Mouse (Mus musculus) T-cell, adult 2 months (primary cell): Measurements from ENCODE around the gene Abcc9.
"Not testable (repeated sequence)": the region's sequence is repeated elsewhere in the genome, so short reads cannot be mapped to it uniquely, and the experiment has no call there.

Experiments used
- DNase-seq: peaks from one replicate; pipeline ENCODE4 v3.0.0; 2022; ENCODE audit warnings: low spot score

Abcc9 gene

DNA sequence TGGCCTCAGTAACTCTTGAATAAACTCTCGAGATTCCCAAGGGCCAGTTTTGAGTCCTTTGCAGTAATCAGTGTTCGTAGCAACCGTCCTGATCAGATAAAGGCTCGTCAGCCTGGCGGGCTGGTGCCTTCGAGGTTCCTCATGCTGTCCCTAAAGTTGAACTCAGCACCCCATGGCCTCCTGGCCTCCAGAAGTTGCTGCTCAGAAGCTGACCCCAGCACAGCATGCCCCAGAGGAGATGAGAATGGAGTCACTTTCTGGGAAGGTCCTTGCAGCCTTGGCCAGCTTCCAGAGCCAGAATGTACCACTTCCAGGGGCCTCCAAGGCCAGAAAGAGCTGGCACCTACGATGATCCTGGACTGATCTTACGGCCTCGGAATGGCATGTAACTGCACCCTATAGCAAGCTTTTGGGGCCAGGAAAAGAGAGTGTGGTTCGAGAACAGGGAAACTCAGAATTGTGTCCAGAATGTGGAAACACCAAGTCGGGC, 1.4 kb upstream of the Abcc9 start:
- no peak for DNase-seq

DNA sequence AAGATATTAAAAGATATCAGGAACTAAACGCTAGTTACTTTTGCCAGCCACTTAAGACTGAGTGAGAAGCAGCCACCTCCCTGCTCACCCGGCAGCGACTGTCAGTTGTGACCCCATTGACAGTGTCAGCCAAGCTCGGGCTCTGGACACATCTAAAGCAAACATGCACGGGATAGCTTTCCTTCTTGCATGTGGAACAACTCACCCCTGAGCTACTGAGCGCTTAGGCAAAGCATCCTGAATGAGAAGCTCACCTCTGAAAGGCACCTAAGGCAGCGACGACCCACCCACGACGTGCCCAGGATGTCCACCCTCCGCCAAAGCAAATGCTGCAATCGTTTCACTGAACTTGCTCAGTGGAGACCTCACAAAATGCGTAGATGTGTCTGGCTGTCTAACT, 954 bp downstream of the Abcc9 start:
- DNase-seq: no peak

DNA sequence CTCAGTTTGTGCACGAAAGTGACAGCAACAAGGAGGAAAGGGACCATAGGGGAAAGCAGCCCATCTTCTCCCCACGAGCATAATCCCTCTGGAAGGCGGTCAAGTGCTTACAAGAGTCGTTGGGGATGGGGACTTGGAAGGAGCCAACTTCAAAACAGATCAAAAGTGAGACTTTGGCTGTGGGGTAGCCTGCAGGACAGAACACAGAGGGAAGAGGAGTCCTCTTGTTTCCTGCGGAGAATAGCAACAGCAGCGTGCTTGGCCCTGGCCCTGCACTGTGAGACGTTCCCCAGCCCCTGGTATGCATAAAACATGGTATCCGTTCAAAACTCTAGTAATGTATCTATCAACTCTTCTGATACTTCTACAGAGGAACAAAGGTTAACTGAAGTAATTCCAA, 1.4 kb downstream of the Abcc9 start:
- DNase-seq: no peak

DNA sequence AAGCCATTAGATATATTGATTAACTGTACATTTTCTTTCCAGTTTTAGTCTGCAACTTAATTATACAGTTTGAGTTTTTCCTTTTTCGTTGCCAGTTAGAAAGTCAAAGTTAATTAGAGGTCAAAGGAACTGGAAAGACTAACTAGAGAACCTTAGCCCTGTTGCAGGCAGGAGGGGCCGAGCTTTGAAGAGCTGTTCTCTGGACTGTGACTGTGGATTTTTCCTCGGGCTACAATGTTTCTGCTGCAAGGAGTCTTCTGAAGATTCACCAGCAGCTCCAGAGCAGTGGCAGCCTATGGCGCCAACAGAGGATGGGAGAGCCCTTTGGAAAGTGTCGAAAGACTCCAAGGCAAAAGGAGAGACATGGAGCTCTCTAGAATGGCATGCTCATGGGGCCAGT, 10.0 kb downstream of the Abcc9 start:
- DNase-seq: no peak

DNA sequence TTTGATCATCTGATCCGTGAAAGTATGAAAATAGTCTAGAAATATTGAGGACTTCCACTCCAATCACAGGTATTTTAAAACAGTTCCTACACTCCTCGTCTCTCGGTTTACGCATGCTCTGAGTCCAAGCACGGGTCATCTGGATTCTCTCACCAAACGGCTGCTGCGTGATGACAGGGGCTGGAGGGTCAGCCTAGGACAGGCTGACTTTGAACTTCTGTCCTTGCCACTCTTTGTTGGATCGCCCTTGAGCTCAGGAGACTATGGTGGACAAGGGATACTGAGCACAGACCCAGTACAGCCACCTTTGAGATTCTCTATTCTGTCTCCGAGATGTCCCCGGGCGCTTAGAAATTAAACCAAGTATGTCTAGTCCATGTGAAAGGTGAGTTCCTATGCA, 12.4 kb downstream of the Abcc9 start:
- no peak for DNase-seq

DNA sequence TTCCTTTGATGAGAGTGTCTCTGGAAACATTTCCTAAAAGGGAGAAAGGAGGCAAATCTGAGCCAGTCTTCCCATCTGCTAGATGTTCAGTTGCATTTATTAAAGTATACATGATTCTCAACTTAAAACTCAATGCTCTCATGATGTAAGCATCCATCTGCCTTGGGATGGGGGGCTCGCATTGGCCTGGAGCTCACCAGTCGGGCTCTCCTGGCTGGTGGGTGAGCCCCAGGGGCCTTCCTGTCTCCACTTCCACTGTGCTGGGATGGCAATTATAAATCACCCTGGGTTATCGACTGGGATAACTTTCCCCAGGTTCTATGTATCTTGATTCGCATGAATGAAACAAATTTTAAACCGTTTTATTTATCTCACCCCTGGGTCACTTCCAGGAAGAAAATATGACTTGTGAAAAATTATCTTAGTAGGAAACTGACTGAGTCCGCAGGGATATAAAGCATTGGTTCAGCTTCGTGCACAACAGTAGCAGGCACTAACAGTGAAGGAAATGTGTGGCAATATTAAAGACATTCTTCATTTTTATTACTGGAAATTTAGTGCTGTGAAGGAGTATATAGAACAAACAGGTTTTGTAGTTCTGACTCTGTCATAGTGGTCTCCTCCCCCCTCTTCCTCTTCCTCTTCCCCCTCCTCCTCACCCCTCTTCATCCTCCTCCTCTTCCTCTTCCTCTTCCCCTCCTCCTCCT, 19.0 kb downstream of the Abcc9 start:
- no peak for DNase-seq

DNA sequence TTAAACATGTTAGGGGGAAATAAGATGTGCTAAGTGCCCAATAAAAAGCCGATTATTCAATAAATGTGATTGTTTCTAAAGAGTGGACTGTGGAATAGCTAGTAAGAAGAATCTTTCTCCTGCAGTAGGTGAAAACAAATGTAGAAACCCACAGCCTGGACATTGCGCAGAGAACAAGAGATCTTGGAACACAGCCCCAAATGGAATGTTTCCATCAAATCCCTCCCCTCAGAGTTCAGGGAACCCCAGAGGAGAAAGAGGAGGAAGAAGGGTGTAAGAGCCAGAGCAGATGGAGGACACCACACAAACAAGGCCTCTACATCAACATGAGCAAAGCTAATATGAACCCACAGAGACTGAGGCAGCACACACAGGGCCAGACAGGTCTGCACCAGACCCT, 32.1 kb downstream of the Abcc9 start:
- DNase-seq: no peak

DNA sequence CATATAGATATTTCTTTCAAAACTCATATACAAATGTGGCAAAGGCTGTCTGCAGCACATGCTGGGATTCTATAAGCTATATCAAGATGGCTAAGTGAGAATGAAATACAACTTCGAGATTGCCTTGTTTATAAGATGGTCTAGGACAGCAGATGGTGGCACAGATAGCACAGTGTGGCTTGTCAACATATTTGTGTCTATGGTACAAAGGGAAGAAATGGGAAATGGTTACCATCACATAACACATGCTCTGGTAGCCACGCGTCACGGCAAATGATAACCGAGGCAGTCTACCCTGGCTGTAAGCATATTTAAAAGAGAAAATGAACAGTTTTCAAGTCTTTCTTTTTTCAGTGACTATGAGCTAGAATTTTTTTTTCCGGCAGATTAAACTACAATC, 32.8 kb downstream of the Abcc9 start:
- DNase-seq: no peak

DNA sequence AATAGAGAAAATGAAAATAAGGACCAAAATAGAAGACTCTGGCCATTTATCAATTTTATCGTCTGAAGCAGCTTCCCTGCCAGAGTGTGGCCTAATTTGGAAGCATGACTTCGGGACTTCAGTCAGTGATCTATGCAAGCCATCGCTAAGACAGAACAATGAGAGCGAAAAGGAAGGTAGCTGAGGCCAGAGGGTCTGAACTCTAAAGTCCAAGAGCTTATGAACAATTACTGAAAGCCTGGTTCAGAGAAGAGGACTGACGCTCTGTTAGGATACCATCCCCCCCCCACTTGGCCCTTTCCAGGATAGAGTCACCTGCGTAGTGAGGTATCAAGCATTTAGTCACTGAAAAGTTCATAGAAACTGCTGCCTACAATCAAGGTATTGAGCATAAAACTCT, 33.3 kb downstream of the Abcc9 start:
- DNase-seq: no peak

DNA sequence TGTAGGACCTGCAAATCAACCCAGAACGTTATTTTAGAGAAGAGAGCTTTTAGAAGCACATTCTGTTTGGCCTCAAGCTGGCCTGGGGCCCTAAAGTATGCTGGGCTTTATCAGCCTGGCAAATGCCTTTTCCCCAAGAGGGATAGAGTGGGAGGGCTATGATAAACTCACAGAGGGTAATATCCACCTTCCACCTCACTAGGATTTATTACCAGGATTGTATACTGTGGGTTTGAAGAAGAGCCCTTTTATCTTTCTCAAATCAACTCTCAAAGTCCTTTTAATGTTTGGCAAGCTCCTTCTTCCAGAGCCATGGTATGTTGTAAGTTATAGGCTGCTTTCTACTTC, 33.7 kb downstream of the Abcc9 start:
- no peak for DNase-seq

DNA sequence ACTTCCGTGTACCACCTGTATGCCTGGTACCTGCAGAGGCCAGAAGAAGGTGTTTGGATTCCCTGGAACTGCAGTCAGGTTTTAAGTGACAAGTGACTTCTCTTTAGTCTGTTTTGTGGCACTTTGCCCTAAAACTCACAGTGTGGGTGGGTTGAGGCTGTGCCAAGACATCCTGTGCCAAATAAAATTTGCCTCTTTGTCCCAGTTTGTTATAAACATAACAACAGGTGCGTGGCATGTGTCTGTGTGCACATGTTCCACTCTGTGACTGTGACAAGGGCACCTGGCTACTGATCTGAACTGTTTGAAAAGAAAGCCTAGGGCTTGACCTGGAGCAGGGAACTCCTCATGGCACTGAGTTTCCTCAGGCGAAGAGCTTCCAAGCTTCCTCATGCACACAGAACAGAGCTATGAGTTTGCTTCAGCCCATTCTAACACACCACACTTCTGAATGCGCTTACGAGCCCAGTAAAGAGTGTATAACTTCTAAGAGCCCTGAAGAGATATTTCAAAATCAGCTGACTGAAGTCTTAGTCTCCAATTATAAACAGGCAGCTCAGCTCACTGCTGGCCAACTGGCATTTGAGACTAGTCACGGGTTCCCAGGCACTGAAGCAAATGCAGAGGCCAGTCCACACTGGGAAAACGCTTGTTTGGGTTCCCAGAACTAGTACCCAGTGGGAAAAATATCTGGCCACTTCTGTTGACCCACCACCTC, 34.3 kb downstream of the Abcc9 start:
- no peak for DNase-seq

DNA sequence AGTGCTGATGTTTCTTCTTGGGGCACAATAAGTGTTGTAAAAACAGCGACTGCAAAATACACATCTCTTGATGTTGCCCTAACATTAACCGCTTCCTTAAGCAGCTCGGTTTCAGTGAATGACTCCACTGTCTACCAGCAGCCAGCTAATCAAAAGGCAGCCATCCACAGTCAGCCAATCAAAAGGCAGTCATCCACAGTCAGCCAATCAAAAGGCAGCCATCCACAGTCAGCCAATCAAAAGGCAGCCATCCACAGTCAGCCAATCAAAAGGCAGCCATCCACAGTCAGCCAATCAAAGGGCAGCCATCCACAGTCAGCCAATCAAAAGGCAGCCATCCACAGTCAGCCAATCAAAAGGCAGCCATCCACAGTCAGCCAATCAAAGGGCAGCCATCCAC, 40.1 kb downstream of the Abcc9 start:
- DNase-seq: not testable (repeated sequence)

DNA sequence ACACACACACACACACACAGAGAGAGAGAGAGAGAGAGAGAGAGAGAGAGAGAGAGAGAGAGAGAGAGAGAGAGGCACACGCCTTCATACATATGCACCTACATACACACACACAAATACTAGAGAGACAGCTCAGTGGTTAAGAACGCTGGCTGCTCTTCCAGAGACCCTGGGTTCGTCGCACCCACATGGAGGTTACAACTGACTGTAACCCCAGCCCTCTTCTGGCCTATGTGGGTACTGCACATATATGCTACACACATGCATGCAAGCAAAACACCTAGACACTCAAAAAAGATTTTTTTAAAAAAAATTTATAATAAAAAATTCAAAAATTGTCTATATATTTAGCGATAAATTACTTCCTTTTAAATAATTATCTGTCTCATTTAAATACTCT, 43.1 kb downstream of the Abcc9 start:
- peak; percentile 16 for DNase-seq

DNA sequence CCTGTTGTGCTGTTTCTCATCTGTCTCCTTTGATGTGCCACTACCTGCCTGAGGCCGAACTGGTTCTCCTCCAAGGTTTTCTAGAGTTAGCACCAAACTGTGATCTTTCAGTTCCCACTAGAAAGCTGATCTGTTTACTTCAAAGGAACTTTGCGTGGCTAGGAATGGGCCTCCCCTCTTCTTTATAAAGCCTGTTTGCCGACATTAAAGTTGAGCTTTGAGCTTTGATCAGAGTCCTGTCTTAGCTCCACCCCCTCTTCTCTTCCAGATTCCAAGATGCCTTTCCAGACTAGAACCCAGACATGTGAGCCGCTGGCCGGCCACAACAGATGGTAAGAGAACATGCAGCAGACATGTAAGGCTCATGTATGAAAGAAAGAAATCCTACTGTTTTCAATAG, 47.6 kb downstream of the Abcc9 start:
- no peak for DNase-seq

DNA sequence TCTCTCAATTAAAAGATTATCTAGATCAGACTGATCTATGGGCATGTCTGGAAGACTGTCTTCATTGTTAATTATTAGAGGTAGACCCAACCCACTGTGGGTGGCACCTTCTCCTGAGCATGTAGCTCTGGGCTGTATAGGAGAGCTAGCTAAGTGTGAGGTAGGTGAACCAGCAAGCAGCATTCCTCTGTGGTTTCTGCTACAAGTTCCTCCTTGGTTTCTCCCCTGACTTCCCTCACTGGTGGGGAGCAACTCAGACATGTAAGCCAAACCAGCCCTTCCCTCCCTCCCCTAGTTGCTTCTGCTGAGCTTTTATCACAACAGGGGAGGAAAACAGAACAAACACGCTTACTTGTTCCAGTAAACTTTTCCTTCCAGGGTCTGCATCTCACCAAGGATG, 49.9 kb downstream of the Abcc9 start:
- DNase-seq: no peak

DNA sequence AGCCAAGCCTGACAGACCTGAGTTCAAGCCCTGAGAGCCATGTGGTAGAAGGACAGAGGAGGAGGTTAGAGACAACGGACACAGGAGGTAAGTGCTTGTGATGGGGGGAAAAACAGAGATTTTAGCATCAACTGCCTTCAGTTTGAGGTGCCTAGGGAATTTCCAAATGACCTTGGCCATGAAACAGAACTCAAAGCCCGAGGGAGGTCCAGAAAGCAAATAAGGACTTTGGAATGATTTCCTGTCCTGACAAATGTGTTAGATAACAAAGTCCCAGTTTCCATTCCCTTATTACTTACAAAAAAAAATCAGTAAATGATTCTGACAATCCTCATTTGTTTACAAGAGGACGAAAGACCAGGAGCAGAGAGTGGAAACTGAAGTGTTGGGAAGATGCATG, 52.8 kb downstream of the Abcc9 start:
- no peak for DNase-seq

DNA sequence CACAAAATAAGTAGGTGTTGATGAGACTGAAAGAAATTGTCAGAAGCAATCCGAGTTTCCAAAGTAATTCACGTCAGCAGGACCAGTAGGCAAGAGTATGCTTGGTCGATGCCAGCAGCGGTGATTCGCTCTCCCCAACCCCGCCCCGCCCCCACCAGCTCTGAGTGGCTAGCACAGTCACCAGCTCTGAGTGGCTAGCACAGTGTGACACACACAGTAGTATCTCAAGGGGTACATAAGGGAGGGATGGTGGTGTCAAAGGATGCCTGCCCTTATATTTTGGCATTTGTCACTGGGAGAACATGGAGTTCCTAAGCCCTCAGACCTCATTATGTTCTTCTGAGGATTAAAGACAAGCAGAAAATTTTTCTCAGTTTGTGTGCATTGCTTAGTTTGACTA, 56.6 kb downstream of the Abcc9 start:
- no peak for DNase-seq

DNA sequence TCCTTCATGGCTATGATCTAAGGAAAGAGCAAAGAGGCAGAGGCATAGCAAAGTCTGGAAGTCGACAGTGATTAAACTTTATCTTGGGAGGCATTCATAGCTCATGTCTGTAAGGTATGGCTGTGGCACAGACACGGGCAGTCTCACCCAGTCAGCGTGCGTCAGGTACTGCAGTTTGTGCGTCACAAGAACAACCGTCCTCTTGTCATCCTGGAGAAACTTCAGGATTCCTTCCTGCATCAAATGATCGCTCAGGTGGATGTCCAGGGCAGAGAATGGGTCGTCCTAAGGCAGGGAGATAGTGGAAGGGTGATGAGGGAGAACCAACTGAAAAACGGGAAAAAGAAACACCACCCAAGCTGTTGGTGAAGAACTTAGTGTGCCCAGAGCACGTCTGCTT, 62.8 kb downstream of the Abcc9 start:
- DNase-seq: no peak

DNA sequence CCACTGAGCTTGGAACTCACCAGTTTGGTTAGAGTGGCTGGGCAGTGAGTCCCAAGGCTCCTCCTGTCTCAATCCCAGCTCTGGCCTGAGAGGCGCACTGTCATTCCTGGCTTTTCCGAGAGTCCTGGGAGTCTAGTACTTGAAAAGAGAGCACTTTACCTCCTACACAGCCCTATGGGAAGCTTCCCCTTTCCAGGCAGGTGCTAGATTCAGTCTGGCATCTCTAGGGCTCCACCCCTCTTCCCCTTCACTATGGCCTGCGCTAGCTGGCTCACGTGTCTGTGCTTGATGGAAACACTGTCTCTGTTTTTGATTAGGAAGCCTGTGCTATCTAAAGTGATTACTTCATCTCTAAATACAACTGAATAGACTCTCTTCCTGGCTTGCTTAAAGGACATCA, 66.5 kb downstream of the Abcc9 start:
- DNase-seq: no peak

DNA sequence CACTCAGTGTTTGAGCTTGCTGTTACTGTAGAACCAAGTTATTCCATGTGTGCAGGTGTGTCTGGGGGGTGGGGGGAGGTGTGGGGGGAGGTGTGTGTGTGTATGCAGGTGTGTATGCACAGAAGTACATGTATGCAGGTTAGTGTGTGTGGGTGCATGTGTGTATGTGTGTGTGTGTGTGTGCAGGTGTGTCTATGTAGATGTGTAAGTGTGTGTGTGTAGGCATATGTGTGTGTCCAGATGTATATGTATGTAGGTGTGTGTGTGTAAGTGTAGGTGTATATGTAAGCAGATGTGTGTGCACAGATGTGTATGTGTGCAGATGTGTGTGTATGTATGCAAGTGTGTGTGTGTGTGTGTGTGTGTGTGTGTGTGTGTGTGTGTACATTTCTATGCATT, 66.9 kb downstream of the Abcc9 start:
- no peak for DNase-seq

DNA sequence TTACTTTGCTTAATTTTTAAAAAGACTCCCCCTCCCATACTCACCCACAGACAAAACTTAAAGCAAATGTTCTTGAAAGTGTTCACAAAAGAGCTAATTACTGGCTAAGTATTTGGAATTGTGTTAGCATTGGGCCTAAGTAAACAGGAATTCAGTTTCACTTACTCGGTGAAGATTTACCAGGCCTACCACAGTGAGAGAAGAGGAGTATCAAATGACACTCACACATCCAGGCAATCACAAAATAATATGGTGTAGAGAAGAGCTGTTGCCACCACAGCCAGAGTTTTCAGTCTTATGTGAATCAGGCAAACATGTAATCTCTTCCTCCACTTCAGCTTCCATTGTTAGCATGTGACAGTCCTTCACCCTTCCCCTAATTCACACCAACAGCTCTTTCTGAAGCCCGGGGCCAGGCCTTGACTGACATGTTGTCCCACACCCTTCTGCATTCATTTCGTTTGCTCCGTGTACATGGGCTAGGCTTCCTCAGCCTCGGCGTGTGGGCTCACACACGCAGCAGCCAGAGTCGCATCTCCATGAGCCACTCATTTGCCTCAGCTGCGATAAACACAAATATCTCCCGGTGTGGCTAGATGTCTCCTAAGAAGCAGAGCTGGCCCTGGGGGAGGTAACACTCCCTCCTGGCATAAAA, 67.5 kb downstream of the Abcc9 start:
- DNase-seq: no peak

DNA sequence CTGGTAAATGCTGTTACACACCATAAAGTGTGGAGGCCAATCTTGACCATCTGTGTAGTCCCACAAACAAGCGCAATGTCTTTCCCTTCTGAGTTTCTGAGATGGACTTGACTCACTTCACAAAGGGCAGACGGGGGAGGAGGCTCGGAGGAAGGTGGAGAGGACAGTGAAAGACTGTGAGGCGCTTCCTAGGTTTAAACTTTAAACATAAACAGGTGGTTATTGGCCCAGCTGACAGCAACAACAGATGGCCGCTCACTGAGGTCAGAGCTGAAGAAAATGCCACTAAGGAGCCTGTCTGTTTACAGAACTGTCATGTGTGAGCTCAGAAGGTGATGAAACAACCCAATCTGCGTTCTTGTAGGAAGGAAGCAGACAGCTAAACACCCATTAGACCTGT, 78.8 kb downstream of the Abcc9 start:
- no peak for DNase-seq

DNA sequence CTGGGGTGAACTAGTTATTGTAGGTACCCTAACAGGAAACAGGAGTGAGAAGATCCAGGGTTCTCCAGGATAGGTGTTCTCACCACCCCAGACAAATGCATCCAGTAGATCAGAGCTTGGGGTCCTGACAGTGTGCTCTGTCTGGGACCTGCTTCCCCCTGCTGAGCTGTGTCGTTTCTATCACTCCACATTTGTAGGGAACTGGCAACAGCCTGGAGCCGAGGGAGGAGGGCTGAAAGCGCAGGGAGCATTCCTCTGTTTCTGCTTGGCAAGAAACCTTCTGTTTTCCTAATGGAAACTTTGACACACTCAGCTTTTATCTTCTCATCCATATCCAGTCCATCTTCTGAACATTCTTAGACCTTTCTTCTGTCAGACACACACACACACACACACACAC, 85.5 kb downstream of the Abcc9 start:
- DNase-seq: no peak

DNA sequence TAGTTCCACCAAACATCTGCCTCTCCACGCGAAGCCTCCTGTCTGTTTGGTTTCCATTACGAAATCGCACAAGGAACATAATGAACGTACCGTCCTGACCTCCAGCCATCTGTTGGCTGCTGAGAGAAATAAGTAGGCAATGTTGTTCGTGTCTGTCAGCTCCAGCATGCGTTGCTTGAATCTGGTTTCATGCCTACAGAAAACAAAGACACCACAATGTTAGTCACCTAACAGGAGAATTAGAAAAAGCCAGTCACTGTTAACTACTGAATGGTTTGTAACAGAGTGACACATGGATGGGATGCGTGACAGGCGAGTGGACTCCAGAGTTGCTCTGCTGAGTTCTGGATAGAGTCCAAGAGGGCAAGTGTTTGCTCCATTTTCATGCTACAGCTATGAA, 87.8 kb downstream of the Abcc9 start:
- DNase-seq: no peak
